Mouse (Mus musculus): ENCODE data around the gene Kremen2. TPM values are rescaled to one million over a fixed set of nuclear protein-coding genes. Genes with fewer than 3 reads are reported as not detected.

The Kremen2 gene
- polyA plus RNA-seq, 1 experiment = 1.1 TPM

GRCm38 (mm10) chr17:23747471-23747870 lies 1.8 kb upstream of the Kremen2 start:
- TF ChIP-seq POLR2A (IDR thresholded peaks at IDR 0.05; ENCODE audit: borderline replicate concordance, extremely low read depth, low read depth, low read length) = no peak
- TF ChIP-seq CTCF (IDR thresholded peaks at IDR 0.05; ENCODE audit: insufficient read depth, low read length) = no peak
- Histone ChIP-seq H3K4me3 (replicated peaks; ENCODE audit: extremely low read depth, low read depth, low read length) (no peak overlapping the region), H3K4me1 (ENCODE audit: control insufficient read depth, insufficient read depth, low read length) (peaks cover 6% of the 10 kb centered on the region)
- DNase-seq = no peak
- WGBS = 79% methylated on average over 3 of the region's 3 CpGs

GRCm38 (mm10) chr17:23746767-23747166 lies 1.1 kb upstream of the Kremen2 start:
- H3K4me3 ChIP-seq (replicated peaks; ENCODE audit: extremely low read depth, low read depth, low read length) = no peak overlapping the region
- 81% methylated on average over 3 of the region's 3 CpGs for WGBS
- no peak for DNase-seq
- H3K4me1 ChIP-seq (ENCODE audit: control insufficient read depth, insufficient read depth, low read length) = peaks cover 12% of the 10 kb centered on the region
- TF ChIP-seq POLR2A (IDR thresholded peaks at IDR 0.05; ENCODE audit: borderline replicate concordance, extremely low read depth, low read depth, low read length) (no peak), CTCF (IDR thresholded peaks at IDR 0.05; ENCODE audit: insufficient read depth, low read length) (no peak)

DNA sequence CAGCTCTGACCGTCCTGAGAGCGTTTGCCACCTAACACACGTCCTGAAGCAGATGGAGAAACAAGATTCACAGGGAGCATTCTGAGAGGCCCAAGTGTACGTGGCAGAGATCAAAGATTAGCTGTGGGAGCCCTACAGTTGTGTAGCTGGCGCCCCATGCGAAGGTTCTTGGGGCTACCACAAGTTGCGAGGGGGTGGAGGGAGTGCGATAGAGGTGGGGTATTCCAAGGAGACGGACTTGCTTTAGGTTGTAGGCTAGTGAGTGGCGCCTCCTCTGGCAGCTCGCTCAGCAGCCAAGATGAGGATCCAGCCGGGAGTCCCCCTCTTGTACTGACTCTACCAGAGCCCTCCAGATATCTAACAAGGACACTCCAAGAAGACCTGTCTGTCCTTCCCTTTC lies 678 bp upstream of the Kremen2 start:
- 0 out of 2 replicates have a peak, but pooled peaks have one; percentile 4 for TF ChIP-seq CTCF (IDR thresholded peaks at IDR 0.05; ENCODE audit: insufficient read depth, low read length)
- TF ChIP-seq POLR2A (IDR thresholded peaks at IDR 0.05; ENCODE audit: borderline replicate concordance, extremely low read depth, low read depth, low read length) = no peak
- peaks cover 12% of the 10 kb centered on the region for H3K4me1 ChIP-seq (ENCODE audit: control insufficient read depth, insufficient read depth, low read length)
- no peak overlapping the region for H3K4me3 ChIP-seq (replicated peaks; ENCODE audit: extremely low read depth, low read depth, low read length)
- no peak for DNase-seq
- 19% methylated on average over 12 of the region's 12 CpGs for WGBS

- no peak overlapping the region for H3K4me3 ChIP-seq (replicated peaks; ENCODE audit: extremely low read depth, low read depth, low read length)
- DNase-seq = no peak
- WGBS = 14% methylated on average over 14 of the region's 14 CpGs
- H3K4me1 ChIP-seq (ENCODE audit: control insufficient read depth, insufficient read depth, low read length) = peaks cover 8% of the 10 kb centered on the region
- TF ChIP-seq CTCF (IDR thresholded peaks at IDR 0.05; ENCODE audit: insufficient read depth, low read length) (no peak), POLR2A (IDR thresholded peaks at IDR 0.05; ENCODE audit: borderline replicate concordance, extremely low read depth, low read depth, low read length) (no peak)
These were observed 982 bp downstream of the Kremen2 start for GRCm38 (mm10) chr17:23744651-23745050.

DNA sequence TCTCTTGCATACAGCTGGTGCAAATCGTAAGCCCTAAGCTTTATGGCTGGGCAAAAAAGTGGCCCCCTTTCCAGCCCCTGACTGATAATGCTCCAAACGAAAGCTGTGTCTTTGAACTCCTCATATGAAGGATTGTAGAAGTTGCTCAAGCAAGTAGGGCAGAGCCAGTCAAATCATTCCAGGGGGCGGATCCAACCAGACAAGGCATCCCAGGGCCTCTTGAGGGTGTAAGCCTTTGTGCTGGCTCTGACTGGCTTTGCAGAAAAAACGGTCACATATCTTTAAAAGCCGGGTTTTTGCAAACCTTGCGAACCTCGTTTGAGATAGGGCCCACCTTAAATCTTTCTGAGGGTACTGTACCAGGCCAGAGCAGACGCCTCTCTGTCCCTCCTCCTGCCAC lies 1.6 kb downstream of the Kremen2 start:
- no peak overlapping the region for H3K4me3 ChIP-seq (replicated peaks; ENCODE audit: extremely low read depth, low read depth, low read length)
- no peak for TF ChIP-seq POLR2A (IDR thresholded peaks at IDR 0.05; ENCODE audit: borderline replicate concordance, extremely low read depth, low read depth, low read length)
- TF ChIP-seq CTCF (IDR thresholded peaks at IDR 0.05; ENCODE audit: insufficient read depth, low read length) = no peak
- H3K4me1 ChIP-seq (ENCODE audit: control insufficient read depth, insufficient read depth, low read length) = peaks cover 8% of the 10 kb centered on the region
- no peak for DNase-seq
- WGBS = 57% methylated on average over 8 of the region's 8 CpGs

GRCm38 (mm10) chr17:23742941-23743340 lies 2.7 kb downstream of the Kremen2 start:
- H3K4me1 ChIP-seq (ENCODE audit: control insufficient read depth, insufficient read depth, low read length) = peaks cover 14% of the 10 kb centered on the region
- no peak for DNase-seq
- TF ChIP-seq CTCF (IDR thresholded peaks at IDR 0.05; ENCODE audit: insufficient read depth, low read length) (no peak), POLR2A (IDR thresholded peaks at IDR 0.05; ENCODE audit: borderline replicate concordance, extremely low read depth, low read depth, low read length) (no peak)
- WGBS = 62% methylated on average over 12 of the region's 12 CpGs
- H3K4me3 ChIP-seq (replicated peaks; ENCODE audit: extremely low read depth, low read depth, low read length) = no peak overlapping the region

GRCm38 (mm10) chr17:23742210-23742793 lies 3.3 kb downstream of the Kremen2 start:
- TF ChIP-seq CTCF (IDR thresholded peaks at IDR 0.05; ENCODE audit: insufficient read depth, low read length) = no peak
- TF ChIP-seq POLR2A (IDR thresholded peaks at IDR 0.05; ENCODE audit: borderline replicate concordance, extremely low read depth, low read depth, low read length) = 0 out of 2 replicates have a peak, but pooled peaks have one; percentile 15
- peak; percentile 44 for DNase-seq
- Histone ChIP-seq H3K4me3 (replicated peaks; ENCODE audit: extremely low read depth, low read depth, low read length) (no peak overlapping the region), H3K4me1 (ENCODE audit: control insufficient read depth, insufficient read depth, low read length) (peaks cover 14% of the 10 kb centered on the region)
- 10% methylated on average over 44 of the region's 44 CpGs for WGBS

DNA sequence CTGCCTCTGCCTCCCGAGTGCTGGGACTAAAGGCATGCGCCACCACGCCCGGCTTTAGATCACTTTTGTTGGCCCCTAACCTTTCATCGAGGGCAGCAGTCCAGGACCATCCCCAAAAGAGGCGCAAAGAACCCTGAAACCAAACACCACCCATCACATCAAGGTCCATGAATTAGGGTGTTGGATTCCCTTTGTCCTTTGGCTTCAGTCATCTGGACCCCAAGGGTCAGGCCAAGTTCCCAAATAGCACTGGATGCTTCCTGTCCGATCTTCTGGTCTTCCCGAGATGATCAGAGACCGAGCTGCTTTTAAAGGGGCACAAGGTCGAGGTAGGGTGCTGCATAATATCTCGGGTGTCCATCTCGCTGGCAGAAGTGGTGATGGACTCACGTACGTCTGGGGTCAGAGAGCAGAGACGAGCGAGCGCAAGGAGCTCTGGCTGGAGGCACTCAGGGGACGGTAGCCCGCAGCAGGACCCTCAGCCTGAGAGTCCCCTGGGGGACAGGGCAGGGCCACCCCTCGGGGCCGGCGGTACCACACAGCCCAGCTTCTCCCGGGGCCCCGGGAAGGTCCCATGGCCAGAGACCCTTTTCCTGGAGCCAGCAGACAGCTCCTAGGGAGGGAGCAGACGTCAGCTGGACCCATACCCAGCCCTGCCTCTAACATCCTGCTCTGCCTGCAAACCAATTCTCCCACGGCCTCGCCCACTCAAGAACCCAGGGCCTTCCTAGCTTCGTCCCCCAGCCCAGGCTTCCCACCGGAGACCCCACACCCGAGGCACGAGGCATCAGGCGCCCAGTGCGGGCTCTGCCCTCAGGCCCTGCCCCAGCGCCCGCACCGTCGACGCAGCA lies 4.0 kb downstream of the Kremen2 start:
- TF ChIP-seq POLR2A (IDR thresholded peaks at IDR 0.05; ENCODE audit: borderline replicate concordance, extremely low read depth, low read depth, low read length) (no peak), CTCF (IDR thresholded peaks at IDR 0.05; ENCODE audit: insufficient read depth, low read length) (no peak)
- 47% methylated on average over 38 of the region's 38 CpGs for WGBS
- no peak overlapping the region for H3K4me3 ChIP-seq (replicated peaks; ENCODE audit: extremely low read depth, low read depth, low read length)
- no peak for DNase-seq
- H3K4me1 ChIP-seq (ENCODE audit: control insufficient read depth, insufficient read depth, low read length) = peaks cover 14% of the 10 kb centered on the region

DNA sequence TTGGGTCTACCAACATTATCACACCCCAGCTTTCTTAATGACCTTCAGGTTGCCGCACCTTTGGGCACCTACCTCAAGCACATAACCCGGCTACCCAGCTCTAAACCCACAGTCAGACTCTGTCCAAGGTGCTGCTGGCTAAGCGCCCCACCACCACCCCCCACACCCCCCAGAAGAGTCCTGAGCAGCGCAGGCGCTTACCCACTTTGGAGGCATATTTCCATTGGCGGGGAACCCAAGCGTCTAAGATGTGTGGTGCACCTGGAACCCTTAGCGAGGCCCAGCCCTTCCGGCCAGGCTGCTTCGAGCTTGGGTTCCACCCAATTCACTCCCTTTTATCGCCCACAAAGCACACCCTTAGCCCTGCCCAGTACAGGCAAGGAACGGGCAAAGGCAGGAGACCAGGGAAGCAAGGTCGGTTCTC lies 5.0 kb downstream of the Kremen2 start, which contains the start of gene Paqr4:
Gene Paqr4, minus strand, starts transcription at position 270 of the 424 bp plus-strand sequence.
- DNase-seq = no peak
- WGBS = 5% methylated on average over 13 of the region's 13 CpGs
- Histone ChIP-seq H3K4me3 (replicated peaks; ENCODE audit: extremely low read depth, low read depth, low read length) (peak within 1 kb of the TSS; percentile 78), H3K4me1 (ENCODE audit: control insufficient read depth, insufficient read depth, low read length) (peaks cover 14% of the 10 kb centered on the region)
- TF ChIP-seq POLR2A (IDR thresholded peaks at IDR 0.05; ENCODE audit: borderline replicate concordance, extremely low read depth, low read depth, low read length) = no peak
- no peak for TF ChIP-seq CTCF (IDR thresholded peaks at IDR 0.05; ENCODE audit: insufficient read depth, low read length)
